20 mouse cellular contexts compared by ENCODE assay signal in genomic region chr1:162179401-162179800, GRCm38 (mm10).
DNase-seq lines count a peak whose midpoint lies in the region; ATAC-seq and TF ChIP-seq lines count a peak whose summit lies in the region.
"Had no signal": no experiment of that assay in that cellular context is flagged by ENCODE, and none has a peak within 500 bp of the region (broad histone marks: within the 10 kb centered on the region; RNA-seq: fewer than 3 reads in every experiment).

No protein-coding gene starts in this region.

- no peak overlapping the region for H3K9ac ChIP-seq in heart, postnatal 0 days (replicated peaks; ENCODE audit: low read depth, low read length)
- H3K9ac ChIP-seq in stomach, embryonic 14.5 days (replicated peaks; ENCODE audit: low read depth, low read length): no peak overlapping the region
- H3K9ac ChIP-seq in stomach, postnatal 0 days (ENCODE audit: low read length): no peak overlapping the region
- H3K9ac ChIP-seq: hindbrain, embryonic 12.5 days; liver, embryonic 13.5 days had no signal

- DNase-seq in heart, postnatal 0 days (ENCODE audit: low spot score): no peak
- no peak for DNase-seq in heart, postnatal 25 days (ENCODE audit: low spot score)
- no peak for DNase-seq in stomach, postnatal 0 days (ENCODE audit: low spot score)
- no peak for DNase-seq in limb, embryonic 10.5 days (ENCODE audit: low spot score)
- DNase-seq in cerebellum, adult 11 months: no peak
- DNase-seq: adrenal gland, adult 2 months; B cell, adult 2 months; cerebellum, adult 18-20 months; kidney, adult 8-10 months; layer of hippocampus, adult 9-11 months; liver, embryonic 13.5 days; right cerebral cortex, adult 18-20 months had no signal

- H3K27ac ChIP-seq in heart, postnatal 0 days (ENCODE audit: low read depth): no peak overlapping the region
- H3K27ac ChIP-seq in stomach, embryonic 14.5 days (ENCODE audit: low read length): peak overlapping the region; percentile 49; the same call in 1 of the 2 replicates
- no peak overlapping the region for H3K27ac ChIP-seq in stomach, postnatal 0 days (replicated peaks)
- peak overlapping the region; percentile 64 for H3K27ac ChIP-seq in limb, embryonic 10.5 days
- H3K27ac ChIP-seq: hindbrain, embryonic 12.5 days; liver, embryonic 13.5 days had no signal

- peak; percentile 30; the same call in 1 of the 2 replicates for ATAC-seq in heart, postnatal 0 days (ENCODE audit: insufficient read depth, low read depth)
- ATAC-seq in stomach, embryonic 14.5 days (ENCODE audit: insufficient number of reproducible peaks, insufficient read depth, low FRiP score, low read depth): no peak
- no peak for ATAC-seq in stomach, postnatal 0 days (ENCODE audit: low FRiP score, low TSS enrichment)
- ATAC-seq in granulocyte monocyte progenitor cell, adult 5-6 weeks (replicated peaks; ENCODE audit: poor library complexity, severe bottlenecking): no peak
- ATAC-seq in megakaryocyte-erythroid progenitor cell, adult 5-6 weeks (replicated peaks; ENCODE audit: low FRiP score, low TSS enrichment, poor library complexity, severe bottlenecking): no peak
- ATAC-seq: forebrain, embryonic 14.5 days; lung, postnatal 0 days had no signal

- peaks cover 19% of the 10 kb centered on the region for H3K4me1 ChIP-seq in heart, postnatal 0 days (ENCODE audit: control insufficient read depth, insufficient read depth)
- peaks cover 22% of the 10 kb centered on the region for H3K4me1 ChIP-seq in stomach, embryonic 14.5 days (ENCODE audit: control insufficient read depth, insufficient read depth, low read length)
- no peaks in the 10 kb centered on the region; the same call in 1 of the 2 replicates for H3K4me1 ChIP-seq in stomach, postnatal 0 days (replicated peaks; ENCODE audit: control insufficient read depth, insufficient read depth)
- peaks cover 41% of the 10 kb centered on the region for H3K4me1 ChIP-seq in limb, embryonic 10.5 days
- H3K4me1 ChIP-seq: liver, embryonic 13.5 days had no signal

- TF ChIP-seq CTCF in heart, postnatal 0 days (IDR thresholded peaks at IDR 0.05; ENCODE audit: low read depth): no peak
- TF ChIP-seq CTCF in stomach, postnatal 0 days (IDR thresholded peaks at IDR 0.05; ENCODE audit: low read depth): no peak

- no peaks in the 10 kb centered on the region for H3K36me3 ChIP-seq in heart, postnatal 0 days (replicated peaks; ENCODE audit: control insufficient read depth, insufficient read depth, low read length)
- no peaks in the 10 kb centered on the region for H3K36me3 ChIP-seq in stomach, embryonic 14.5 days (ENCODE audit: control insufficient read depth, insufficient read depth, low read length)
- no peaks in the 10 kb centered on the region for H3K36me3 ChIP-seq in stomach, postnatal 0 days (ENCODE audit: control insufficient read depth, insufficient read depth, low read length)
- no peaks in the 10 kb centered on the region for H3K36me3 ChIP-seq in limb, embryonic 10.5 days
- H3K36me3 ChIP-seq: hindbrain, embryonic 12.5 days; liver, embryonic 13.5 days had no signal

- H3K9me3 ChIP-seq in heart, postnatal 0 days (replicated peaks; ENCODE audit: control insufficient read depth, low read length): no peaks in the 10 kb centered on the region
- no peaks in the 10 kb centered on the region for H3K9me3 ChIP-seq in stomach, embryonic 14.5 days (ENCODE audit: control insufficient read depth, low read depth, low read length)
- no peaks in the 10 kb centered on the region for H3K9me3 ChIP-seq in stomach, postnatal 0 days (ENCODE audit: control insufficient read depth, low read length)
- no peaks in the 10 kb centered on the region for H3K9me3 ChIP-seq in limb, embryonic 10.5 days (replicated peaks)
- H3K9me3 ChIP-seq: hindbrain, embryonic 12.5 days; liver, embryonic 13.5 days had no signal

- H3K27me3 ChIP-seq in heart, postnatal 0 days (ENCODE audit: control insufficient read depth, insufficient read depth, low read length): no peaks in the 10 kb centered on the region
- no peaks in the 10 kb centered on the region for H3K27me3 ChIP-seq in stomach, embryonic 14.5 days (ENCODE audit: control insufficient read depth, insufficient read depth, low read length)
- no peaks in the 10 kb centered on the region for H3K27me3 ChIP-seq in stomach, postnatal 0 days (ENCODE audit: control insufficient read depth, insufficient read depth, low read length)
- no peaks in the 10 kb centered on the region for H3K27me3 ChIP-seq in limb, embryonic 10.5 days (ENCODE audit: low read depth, poor library complexity, severe bottlenecking)
- H3K27me3 ChIP-seq: hindbrain, embryonic 12.5 days; liver, embryonic 13.5 days had no signal

- H3K4me2 ChIP-seq in heart, postnatal 0 days (ENCODE audit: low read depth, low read length): no peak overlapping the region
- H3K4me2 ChIP-seq in stomach, embryonic 14.5 days (replicated peaks; ENCODE audit: low read depth, low read length): no peak overlapping the region
- no peak overlapping the region for H3K4me2 ChIP-seq in stomach, postnatal 0 days (replicated peaks; ENCODE audit: low read depth)
- H3K4me2 ChIP-seq: heart, embryonic 11.5 days; hindbrain, embryonic 12.5 days; liver, embryonic 13.5 days had no signal

- TF ChIP-seq EP300 in heart, postnatal 0 days (IDR thresholded peaks at IDR 0.05; ENCODE audit: low read depth): no peak
- no peak for TF ChIP-seq EP300 in stomach, postnatal 0 days (optimal IDR thresholded peaks at IDR 0.05)

- no peak overlapping the region for H3K4me3 ChIP-seq in heart, postnatal 0 days (ENCODE audit: low read depth, low read length)
- H3K4me3 ChIP-seq in stomach, embryonic 14.5 days (ENCODE audit: low read depth, low read length): no peak overlapping the region
- no peak overlapping the region for H3K4me3 ChIP-seq in stomach, postnatal 0 days (ENCODE audit: low read depth, low read length)
- no peak overlapping the region for H3K4me3 ChIP-seq in limb, embryonic 10.5 days
- H3K4me3 ChIP-seq: hindbrain, embryonic 12.5 days; liver, embryonic 13.5 days; myocyte had no signal

- intact Hi-C loops in heart, postnatal 25 days (cut with DNase I): no loop called here

- WGBS in heart, postnatal 0 days: 74% methylated on average over 4 of the region's 4 CpGs
- WGBS in stomach, embryonic 14.5 days: 71% methylated on average over 4 of the region's 4 CpGs
- 74% methylated on average over 4 of the region's 4 CpGs for WGBS in stomach, postnatal 0 days
- 87% methylated on average over 4 of the region's 4 CpGs for WGBS in limb, embryonic 10.5 days

Comparison
In these comparisons a context has a peak if more than half of its experiments do, and no peak if none do; other contexts are left out.
1. H3K27ac ChIP-seq: peak in stomach, embryonic 14.5 days (single experiment) and limb, embryonic 10.5 days (single experiment); none in heart, postnatal 0 days (single experiment) and stomach, postnatal 0 days (single experiment).